Mouse (Mus musculus): ENCODE results near the gene Fnbp1. TPM values are rescaled to one million over a fixed set of nuclear protein-coding genes. Genes with fewer than 3 reads are reported as not detected.

The Fnbp1 gene
- total RNA-seq, 2 experiments from 2014 or later = 50.0 to 53.4 TPM

DNA sequence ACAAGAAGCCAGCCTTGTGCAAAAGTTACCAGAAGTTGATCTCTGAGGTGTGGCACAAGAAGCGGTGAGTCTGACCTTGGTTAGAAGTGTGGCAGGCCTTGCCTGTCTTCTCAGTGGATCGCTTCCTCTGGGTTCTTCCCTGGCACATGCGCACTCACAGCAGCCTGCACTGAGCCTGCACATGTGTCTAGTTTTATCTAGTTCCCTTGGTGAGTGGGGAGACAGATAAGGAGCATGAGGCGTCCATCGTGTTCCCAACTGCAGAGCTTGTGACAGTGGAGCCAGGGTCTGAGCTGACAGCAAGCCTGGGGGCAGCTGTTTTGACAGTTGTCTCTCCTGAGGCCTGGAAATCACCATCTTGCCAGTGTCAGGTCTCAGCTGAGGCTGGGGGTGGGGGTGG is 135.4 kb downstream of the Fnbp1 start:
- DNase-seq (ENCODE audit: low spot score) = peak; percentile 35
- intact Hi-C loops (cut with DNase I) = no loop called here

DNA sequence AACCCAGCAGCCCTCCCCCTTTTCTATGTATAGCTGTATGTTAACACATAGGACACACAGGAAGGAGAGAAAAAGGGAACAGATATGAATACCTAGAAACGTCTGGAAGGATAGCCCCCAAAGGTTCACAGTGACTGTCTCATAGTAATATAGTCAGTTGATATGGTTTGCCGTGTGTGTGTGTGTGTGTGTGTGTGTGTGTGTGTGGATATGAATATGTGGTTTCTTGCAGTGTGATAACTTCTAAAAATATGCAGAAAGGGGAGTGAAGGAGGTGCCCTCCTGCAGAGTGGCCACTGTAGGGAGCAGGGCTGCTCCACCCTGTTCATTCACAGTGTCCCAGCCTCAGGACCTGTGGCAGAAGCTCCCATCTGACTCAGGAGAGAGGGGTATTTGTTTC is 136.4 kb downstream of the Fnbp1 start:
- no peak for DNase-seq (ENCODE audit: low spot score)
- intact Hi-C loops (cut with DNase I) = no loop called here

DNA sequence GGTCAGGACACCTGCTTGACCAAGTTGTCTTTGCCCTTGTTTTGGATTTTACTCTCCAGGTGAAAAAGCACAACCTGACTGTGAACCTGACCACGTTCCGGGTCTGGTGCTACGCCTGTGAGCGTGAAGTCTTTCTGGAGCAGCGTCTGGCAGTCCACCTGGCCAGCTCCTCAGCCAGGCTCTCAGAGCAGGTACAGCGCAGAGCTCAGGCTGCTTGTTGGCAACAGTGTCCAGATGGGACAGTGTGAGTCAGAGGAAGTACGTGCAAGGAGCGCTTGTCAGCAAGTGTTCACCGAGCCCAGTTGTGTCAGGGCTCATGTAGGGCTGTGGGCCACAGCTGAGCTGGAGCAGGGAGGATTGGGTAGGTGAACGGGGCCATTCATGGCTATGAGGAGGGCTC is 139.0 kb downstream of the Fnbp1 start:
- intact Hi-C loops (cut with DNase I) = no loop called here
- DNase-seq (ENCODE audit: low spot score) = no peak

DNA sequence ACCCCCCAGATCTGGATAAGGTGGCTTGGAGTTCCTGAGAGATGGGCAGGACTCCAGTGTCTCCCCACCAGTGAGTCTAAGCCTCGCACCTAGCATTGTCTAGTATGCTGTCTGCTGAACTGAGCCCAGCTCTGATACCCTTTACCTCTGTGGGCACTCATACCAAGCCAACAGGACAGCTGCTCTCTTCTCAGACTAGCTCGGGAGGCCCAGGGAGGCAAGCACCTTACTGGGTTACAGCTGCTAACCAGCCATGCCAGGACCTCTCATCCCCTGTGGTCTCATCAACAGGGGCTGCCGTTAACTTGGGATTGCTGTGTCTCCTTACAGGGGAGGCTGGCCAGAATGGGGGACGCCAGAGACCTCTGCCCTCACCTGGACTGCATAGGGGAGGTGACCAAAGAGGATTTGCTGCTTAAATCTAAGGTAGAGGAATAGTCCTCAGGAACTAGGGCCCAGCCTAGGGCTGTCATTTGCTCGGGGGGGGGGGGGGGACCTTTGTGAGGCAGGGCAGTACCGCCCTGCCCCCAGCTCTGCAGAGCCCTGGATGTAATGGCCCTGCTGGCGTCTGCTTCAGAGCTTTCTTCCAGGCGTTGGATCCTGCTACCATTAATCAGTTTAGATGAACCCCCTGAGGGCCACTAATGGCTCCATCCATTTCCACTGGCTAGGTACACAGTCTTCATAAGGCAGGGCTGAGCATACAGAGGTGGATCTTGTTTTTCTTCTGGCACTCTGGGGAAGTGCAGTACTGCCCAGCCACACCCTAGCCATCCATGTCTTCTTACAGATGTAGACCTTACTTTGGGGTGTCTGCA is 143.2 kb downstream of the Fnbp1 start:
- no peak for DNase-seq (ENCODE audit: low spot score)
- intact Hi-C loops (cut with DNase I) = no loop called here

DNA sequence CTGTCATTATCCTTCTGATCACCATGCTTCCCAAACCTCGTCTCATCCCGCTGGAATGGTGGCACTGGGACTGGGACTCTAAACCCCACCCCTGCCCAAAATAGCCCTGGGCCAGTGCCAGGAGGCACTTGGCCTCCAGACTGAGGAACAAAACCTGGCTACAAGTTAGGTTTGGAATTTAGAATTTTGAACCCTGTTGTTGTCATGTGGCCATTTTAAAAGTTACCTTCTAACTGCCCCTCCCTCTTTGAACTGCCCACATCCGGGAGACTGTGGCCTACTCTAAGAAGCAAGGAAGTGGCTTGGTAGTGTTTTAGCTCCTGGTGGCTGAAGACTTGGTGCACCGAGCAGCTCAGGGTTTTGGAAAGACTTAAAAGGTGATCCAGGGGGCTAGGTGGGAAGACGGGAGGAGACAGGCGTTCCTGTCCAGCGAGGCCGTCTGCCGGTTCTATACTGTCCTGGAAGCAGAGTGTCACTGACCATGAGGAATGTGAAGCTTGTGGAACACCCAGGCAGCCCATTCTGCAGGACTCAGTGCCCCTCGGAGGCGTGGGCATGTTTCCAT is 146.3 kb downstream of the Fnbp1 start:
- intact Hi-C loops (cut with DNase I) = no loop called here
- DNase-seq (ENCODE audit: low spot score) = peak; percentile 22

DNA sequence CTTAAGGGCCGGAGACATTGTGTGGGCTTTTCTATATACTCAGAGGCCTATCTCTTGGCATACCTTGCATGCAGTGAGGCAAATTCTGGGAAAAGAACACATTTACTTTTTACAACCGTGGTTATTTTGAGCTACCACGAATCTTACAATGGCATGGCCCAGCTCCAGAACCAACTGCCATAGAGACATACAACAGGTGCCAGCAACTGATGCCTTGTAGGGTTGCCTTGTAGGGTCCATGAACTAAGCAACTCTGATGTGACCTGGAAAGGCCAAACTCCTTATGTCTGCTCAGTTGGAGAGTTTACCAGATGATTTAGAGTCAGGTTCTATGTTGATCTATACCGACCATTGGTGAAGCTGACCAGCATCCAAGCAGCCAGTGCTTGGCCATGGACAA is 147.0 kb downstream of the Fnbp1 start:
- no peak for DNase-seq (ENCODE audit: low spot score)
- intact Hi-C loops (cut with DNase I) = no loop called here

DNA sequence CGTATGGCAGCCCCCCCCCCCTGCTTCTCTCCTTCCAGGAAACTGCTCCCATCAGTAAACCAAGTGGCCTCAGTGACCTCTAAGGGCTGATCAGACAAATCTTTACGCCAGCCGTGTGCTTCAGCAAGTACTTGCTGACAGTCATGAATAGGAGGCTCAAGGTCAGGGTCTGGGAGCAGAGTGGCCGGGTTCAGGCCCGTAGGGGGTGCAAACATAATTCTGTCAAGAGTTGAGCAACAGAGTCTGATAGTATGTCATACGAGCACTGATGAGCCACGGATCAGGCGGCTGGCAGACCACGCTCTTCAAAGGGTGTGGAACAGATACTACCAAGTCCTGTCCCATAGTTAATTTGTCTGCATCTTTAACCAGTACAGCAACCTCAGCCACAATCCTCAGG is 151.6 kb downstream of the Fnbp1 start:
- intact Hi-C loops (cut with DNase I) = no loop called here
- no peak for DNase-seq (ENCODE audit: low spot score)

DNA sequence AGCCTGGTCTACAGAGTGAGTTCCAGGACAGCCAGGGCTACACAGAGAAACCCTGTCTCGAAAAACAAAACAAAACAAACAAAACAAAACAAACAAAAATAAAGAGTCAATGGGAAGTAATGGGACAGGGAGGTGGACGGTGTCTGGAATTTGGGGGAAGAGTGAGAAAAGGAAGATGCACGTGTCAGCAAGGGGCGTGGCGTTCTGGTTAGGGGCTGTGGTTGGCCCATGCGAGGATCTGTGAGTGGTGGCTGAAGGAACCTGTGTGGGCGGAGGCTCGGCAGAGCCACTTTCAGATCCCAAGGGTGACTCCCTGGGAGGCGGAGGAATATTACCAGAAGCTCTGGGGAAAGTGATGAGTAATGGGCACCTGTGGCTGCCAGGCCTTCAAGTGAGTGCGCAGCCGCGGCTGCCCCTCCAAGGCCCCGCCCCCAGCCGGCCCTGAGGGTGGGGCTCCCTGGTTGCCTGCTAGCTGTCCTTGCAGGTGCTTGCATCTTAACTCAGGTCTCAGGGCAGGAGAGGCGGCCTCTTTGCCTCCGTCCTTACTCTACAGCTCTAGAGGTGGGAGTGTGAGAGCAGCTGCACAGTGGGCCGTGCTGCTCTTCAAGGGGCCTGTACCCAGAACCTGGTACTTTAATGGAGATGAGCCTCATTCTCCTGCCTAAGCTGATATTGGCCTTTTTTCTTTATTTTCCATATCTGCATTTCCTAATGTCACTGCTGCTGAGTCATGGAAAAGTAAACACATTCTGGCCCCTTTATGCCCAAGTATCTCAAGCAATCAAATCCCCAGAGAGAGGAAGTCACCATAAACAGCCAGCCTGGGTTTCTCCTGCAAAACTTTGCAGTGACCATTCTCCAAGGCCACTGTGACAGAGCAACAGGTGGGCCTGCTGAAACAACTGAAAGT is 156.4 kb downstream of the Fnbp1 start:
- DNase-seq (ENCODE audit: low spot score) = no peak
- intact Hi-C loops (cut with DNase I) = no loop called here

DNA sequence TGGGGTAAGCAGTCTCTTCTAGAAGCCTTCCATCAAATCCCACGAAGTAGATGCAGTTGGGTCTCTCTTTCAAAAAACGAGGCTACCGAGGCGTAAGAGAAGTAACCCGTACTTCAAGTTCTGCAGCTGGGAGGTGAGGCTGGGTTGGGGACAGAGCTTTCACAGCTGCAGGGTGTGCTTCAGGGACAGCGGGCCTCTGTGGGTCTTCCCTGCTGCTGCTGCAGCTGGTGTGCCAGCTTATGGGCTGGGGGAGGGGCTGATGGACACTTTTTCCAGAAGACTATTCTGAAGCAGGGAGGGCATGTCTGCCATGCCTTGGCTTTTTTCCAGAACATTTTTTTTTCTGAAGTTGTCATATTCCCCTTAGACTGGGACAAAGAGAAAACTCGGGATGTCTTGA is 158.8 kb downstream of the Fnbp1 start:
- intact Hi-C loops (cut with DNase I) = no loop called here
- no peak for DNase-seq (ENCODE audit: low spot score)

DNA sequence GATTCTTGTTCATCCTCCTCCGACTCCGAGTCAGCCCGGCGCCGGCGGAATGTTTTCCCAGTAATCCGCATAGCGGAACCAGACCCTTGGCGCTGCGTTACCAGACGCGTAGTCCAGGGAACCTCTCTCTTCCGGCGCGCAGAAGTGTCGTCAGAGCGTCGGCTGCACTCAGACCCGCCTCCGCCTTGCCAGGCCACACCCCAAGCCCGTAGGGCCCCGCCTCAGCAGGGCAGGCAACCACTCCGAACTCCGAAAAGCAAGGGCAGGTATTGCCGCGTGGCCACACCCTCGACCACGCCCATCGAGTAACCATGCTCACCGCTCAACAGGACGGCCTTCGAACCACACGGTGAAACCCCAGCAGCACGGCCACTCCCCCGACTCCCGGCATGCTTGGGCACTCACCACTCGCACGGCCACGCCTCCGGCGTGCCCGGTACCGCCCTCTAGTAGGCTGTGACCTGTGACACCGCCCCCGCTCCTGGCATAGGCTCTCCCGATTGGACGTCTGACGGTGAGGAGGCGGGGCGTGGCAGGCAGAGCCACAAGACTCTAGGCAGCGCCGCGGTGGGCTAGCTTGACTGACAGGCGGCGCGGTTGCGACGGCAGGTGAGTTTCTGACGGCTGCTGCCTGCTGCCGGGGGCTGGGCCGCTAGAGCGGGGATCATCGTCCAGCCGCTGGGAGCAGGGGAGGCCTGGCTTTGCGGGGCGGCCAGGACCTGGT is 159.9 kb downstream of the Fnbp1 start, which contains the start of the genes BC005624 and Usp20:
BC005624 (minus strand) TSS at position 412 of the 724 bp plus-strand sequence.
Usp20 (plus strand) TSS at position 490 of the 724 bp plus-strand sequence.
- intact Hi-C loops (cut with DNase I) = no loop called here

More for the DNA sequence above, 159.9 kb downstream of the Fnbp1 start, which contains the start of the genes BC005624 and Usp20:
- DNase-seq (ENCODE audit: low spot score) = peak; percentile 99

Other genes with a start within 250 kb of the Fnbp1 start
- gene Ptges, start 212.1 kb downstream of the Fnbp1 start, total RNA-seq (2021) = 1 to 10 TPM; 2.3 to 2.7 TPM
- 10 to 100 TPM; 22.8 to 25.6 TPM for gene Tor1b, start 189.0 kb downstream of the Fnbp1 start, total RNA-seq (2021)
- gene Tor1a, start 174.1 kb downstream of the Fnbp1 start, total RNA-seq (2021) = 10 to 100 TPM; 11.2 to 12.2 TPM
- 10 to 100 TPM; 18.7 to 19.1 TPM for gene BC005624, start 159.8 kb downstream of the Fnbp1 start, total RNA-seq (2021)
- 10 to 100 TPM; 49.4 to 55.3 TPM for gene Usp20, start 159.7 kb downstream of the Fnbp1 start, total RNA-seq (2021)
- 10 to 100 TPM; 33.1 to 35.1 TPM for gene Gpr107, start 10.3 kb upstream of the Fnbp1 start, total RNA-seq (2021)
- 10 to 100 TPM; 11.3 to 11.6 TPM for gene Ncs1, start 103.8 kb upstream of the Fnbp1 start, total RNA-seq (2021)
- gene Hmcn2, start 172.4 kb upstream of the Fnbp1 start, total RNA-seq (2021) = 10 to 100 TPM; 13.2 to 14.5 TPM

Data from heart, postnatal 25 days (tissue).